Mouse (Mus musculus) CH12.LX (cell line): ENCODE data around the gene Trim41.

ENCODE experiments used
- CTCF ChIP-seq, 2 experiments: IDR thresholded peaks in 1 of 2; conservative IDR thresholded peaks in 1 of 2; 2 replicates each; pipeline ENCODE4 v1.5.1; 2011 to 2012; ENCODE audit warnings: low read depth in 2 of 2, low read length in 2 of 2, improper control_type of control experiment in 1 of 2, inconsistent platforms in 1 of 2, mild to moderate bottlenecking in 1 of 2, moderate library complexity in 1 of 2
- E2F4 ChIP-seq: IDR thresholded peaks from 2 replicates; pipeline ENCODE4 v1.6.1; 2011; ENCODE audit warnings: low read depth, low read length, improper control_type of control experiment; ENCODE audit not compliant: insufficient replicate concordance
- ETS1 ChIP-seq: conservative IDR thresholded peaks from 2 replicates; pipeline ENCODE4 v1.6.1; 2012; ENCODE audit warnings: low read depth, mild to moderate bottlenecking, inconsistent platforms, low read length, improper control_type of control experiment, moderate library complexity
- GABPA ChIP-seq: IDR thresholded peaks from 2 replicates; pipeline ENCODE4 v1.6.1; 2012; ENCODE audit warnings: low read depth, low read length, improper control_type of control experiment, inconsistent platforms; ENCODE audit not compliant: insufficient replicate concordance
- HCFC1 ChIP-seq: IDR thresholded peaks from 2 replicates; pipeline ENCODE4 v1.6.1; 2012; ENCODE audit warnings: low read depth, mild to moderate bottlenecking, inconsistent platforms, low read length, improper control_type of control experiment
- MXI1 ChIP-seq: IDR thresholded peaks from 2 replicates; pipeline ENCODE4 v1.6.1; 2011; ENCODE audit warnings: mild to moderate bottlenecking, low read depth, low read length, improper control_type of control experiment
- POLR2A ChIP-seq: IDR thresholded peaks from 2 replicates; pipeline ENCODE4 v1.6.1; 2011; ENCODE audit warnings: low read depth, mild to moderate bottlenecking, improper control_type of control experiment, low read length
- SIN3A ChIP-seq: IDR thresholded peaks from 2 replicates; pipeline ENCODE4 v1.6.1; 2012; ENCODE audit warnings: low read length, improper control_type of control experiment, inconsistent platforms
- TBP ChIP-seq: conservative IDR thresholded peaks from 2 replicates; pipeline ENCODE4 v1.6.1; 2011; ENCODE audit warnings: low read depth, low read length, improper control_type of control experiment
- USF1 ChIP-seq: IDR thresholded peaks from 2 replicates; pipeline ENCODE4 v1.6.1; 2014; ENCODE audit warnings: low read depth, mild to moderate bottlenecking, inconsistent platforms, low read length, improper control_type of control experiment
- ZC3H11A ChIP-seq: IDR thresholded peaks from 2 replicates; pipeline ENCODE4 v1.6.1; 2012; ENCODE audit warnings: low read depth, mild to moderate bottlenecking, inconsistent platforms, low read length, improper control_type of control experiment

- TF ChIP-seq CTCF (conservative IDR thresholded peaks at IDR 0.05 in 1 of 2, IDR thresholded peaks at IDR 0.05 in 1 of 2; ENCODE audit: low read depth in 2 of 2, low read length in 2 of 2): no peak
- TF ChIP-seq ETS1: no peak
- no peak for TF ChIP-seq POLR2A
- no peak for TF ChIP-seq TBP
- no peak for TF ChIP-seq HCFC1
- TF ChIP-seq MXI1: no peak
- no peak for TF ChIP-seq USF1
- TF ChIP-seq ZC3H11A: no peak
- TF ChIP-seq SIN3A: no peak
- no peak for TF ChIP-seq E2F4
- TF ChIP-seq GABPA: no peak
Observed at GRCm38 (mm10) chr11:48824311-48824830, 7.2 kb upstream of the Trim41 start.
